Mouse (Mus musculus) embryonic facial prominence, embryonic 14.5 days (tissue): ENCODE data around the gene Ost4. TPM values are rescaled to one million over a fixed set of nuclear protein-coding genes. Genes with fewer than 3 reads are reported as not detected.

Source experiments
- ATAC-seq: fragments of 200-750 bp; cut with Nextera tagmentation; 2 replicates; pipeline ENCODE4 v1.8.0; 2017; ENCODE audit warnings: low read depth, moderate number of reproducible peaks, moderate TSS enrichment
- DNase-seq: peaks from one replicate; pipeline ENCODE4 v3.0.0-alpha.2; 2015; ENCODE audit warnings: low spot score
- H3K27ac ChIP-seq: fragments of 300-500 bp; sonication (generic); replicated peaks from 2 replicates; pipeline ENCODE4 v1.5.1; 2014; ENCODE audit warnings: low read depth, mild to moderate bottlenecking, low read length, moderate library complexity
- H3K27me3 ChIP-seq: fragments of 300-500 bp; sonication (generic); replicated peaks from 2 replicates; pipeline ENCODE4 v1.6.1; 2014; ENCODE audit warnings: low read length; ENCODE audit not compliant: control insufficient read depth, insufficient read depth
- H3K36me3 ChIP-seq: fragments of 300-500 bp; sonication (generic); 2 replicates; pipeline ENCODE4 v1.6.1; 2014; ENCODE audit warnings: low read length, mixed read lengths; ENCODE audit not compliant: control insufficient read depth, insufficient read depth
- H3K4me1 ChIP-seq: fragments of 300-500 bp; sonication (generic); 2 replicates; pipeline ENCODE4 v1.6.1; 2014; ENCODE audit warnings: antibody characterized with exemption, low read length; ENCODE audit not compliant: control insufficient read depth, insufficient read depth
- H3K4me2 ChIP-seq: fragments of 300-500 bp; sonication (generic); 2 replicates; pipeline ENCODE4 v1.6.1; 2014; ENCODE audit warnings: low read depth, mild to moderate bottlenecking, low read length, moderate library complexity, mixed read lengths
- H3K4me3 ChIP-seq: fragments of 300-500 bp; sonication (generic); 2 replicates; pipeline ENCODE4 v1.5.1; 2014; ENCODE audit warnings: low read depth, mild to moderate bottlenecking, low read length
- H3K9ac ChIP-seq: fragments of 300-500 bp; sonication (generic); 2 replicates; pipeline ENCODE4 v1.6.1; 2014; ENCODE audit warnings: low read depth, mild to moderate bottlenecking, low read length, moderate library complexity, mixed read lengths
- H3K9me3 ChIP-seq: fragments of 300-500 bp; sonication (generic); 2 replicates; pipeline ENCODE4 v1.6.1; 2016; ENCODE audit warnings: low read length; ENCODE audit not compliant: control insufficient read depth
- WGBS: fragments of 180-500 bp; shearing (Covaris S2); extraction: QIAGEN DNeasy Blood & Tissue Kit; methylation state at CpG from one replicate; pipeline ENCODE4 v1.1.7; 2014; 5-methylcytosine and 5-hydroxymethylcytosine counted together
- polyA plus RNA-seq: library from polyadenylated mRNA; unstranded; fragments of >200 nt; fragmentation: Nextera tagmentation; extraction: Ambion mirVana; gene quantifications from 2 replicates; pipeline ENCODE4 v1.2.1, GENCODE M21; 2014

Gene Ost4
- polyA plus RNA-seq, 1 experiment from 2014 or later = 572 TPM

DNA sequence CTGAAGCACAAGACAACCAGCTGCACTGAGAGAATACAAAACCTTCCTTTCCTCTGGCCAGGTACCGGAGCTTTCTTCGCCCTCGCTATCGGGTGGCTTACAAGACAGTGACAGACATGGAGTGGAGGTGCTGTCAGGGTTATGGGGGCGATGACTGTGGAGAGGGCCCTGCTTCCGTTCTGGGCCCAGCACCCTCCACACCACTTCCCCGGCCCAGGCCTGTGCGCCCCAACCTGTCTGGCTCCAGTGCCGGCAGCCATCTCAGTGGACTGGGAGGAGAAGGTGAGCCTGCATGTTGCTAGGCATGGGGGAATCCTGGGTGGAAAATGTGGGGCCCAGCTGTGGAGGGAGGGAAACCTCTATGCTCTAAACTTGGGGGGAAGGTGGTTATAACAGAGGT is 7.9 kb upstream of the Ost4 start:
- Histone ChIP-seq H3K27ac (peak overlapping the region; percentile 97), H3K9ac (peak overlapping the region; percentile 73), H3K4me2 (peak overlapping the region; percentile 83), H3K27me3 (no peaks in the 10 kb centered on the region), H3K4me3 (peak overlapping the region; percentile 58), H3K36me3 (peaks cover 37% of the 10 kb centered on the region), H3K9me3 (no peaks in the 10 kb centered on the region), H3K4me1 (peaks cover 31% of the 10 kb centered on the region)
- WGBS = 37% methylated on average over 6 of the region's 9 CpGs
- no peak for DNase-seq
- ATAC-seq = no peak; the same call in 1 of the 2 replicates

DNA sequence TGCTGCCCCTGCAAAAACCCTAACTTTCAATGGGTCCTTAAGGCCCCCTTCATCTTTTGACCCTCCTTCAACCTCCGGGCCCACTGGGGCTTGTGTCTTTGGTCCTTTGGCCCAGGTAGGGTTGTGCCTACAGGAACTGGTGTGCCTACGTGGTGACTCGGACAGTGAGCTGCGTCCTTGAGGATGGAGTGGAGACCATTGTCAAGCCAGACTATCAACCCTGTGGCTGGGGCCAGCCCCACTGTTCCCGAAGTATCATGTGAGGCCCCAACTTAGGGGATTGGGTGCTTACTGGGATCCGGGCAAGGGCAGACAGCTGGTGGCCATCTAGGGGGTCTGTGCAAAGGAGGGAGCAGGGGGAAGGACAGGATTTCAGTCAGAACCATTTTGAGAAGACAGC is 7.3 kb upstream of the Ost4 start:
- peak overlapping the region; percentile 58 for H3K4me3 ChIP-seq

DNA sequence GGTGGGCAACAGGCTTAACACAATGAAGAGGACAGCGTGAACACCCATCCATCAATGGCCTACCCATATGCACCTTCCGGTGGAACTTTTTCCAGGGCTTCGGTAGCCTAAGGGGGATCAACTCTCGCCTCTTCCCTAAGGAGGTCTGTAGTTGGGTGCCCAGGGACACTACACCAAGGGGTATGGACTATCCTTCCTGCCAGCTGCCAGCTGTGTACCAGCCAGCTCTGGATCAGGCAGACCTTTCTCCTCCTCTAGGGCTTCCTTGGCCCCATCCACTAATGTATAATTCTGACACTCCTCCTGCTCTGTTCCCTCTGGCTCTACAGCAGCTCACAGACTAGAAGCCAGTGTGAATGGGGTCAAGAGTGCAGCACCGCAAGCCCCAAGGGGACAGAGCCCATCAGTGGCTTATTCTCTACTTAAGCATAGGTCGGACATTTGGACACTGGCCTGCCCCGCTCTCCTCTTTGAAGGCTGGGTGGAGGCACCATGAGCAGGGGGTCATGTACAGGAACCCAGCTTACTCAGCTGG is 6.6 kb upstream of the Ost4 start:
- H3K4me3 ChIP-seq = peak overlapping the region; percentile 58
- H3K9ac ChIP-seq = peak overlapping the region; percentile 73
- peaks cover 24% of the 10 kb centered on the region for H3K36me3 ChIP-seq
- no peak for DNase-seq
- H3K4me2 ChIP-seq = peak overlapping the region; percentile 83
- no peaks in the 10 kb centered on the region for H3K27me3 ChIP-seq
- peaks cover 42% of the 10 kb centered on the region for H3K4me1 ChIP-seq
- WGBS = 14% methylated on average over 7 of the region's 7 CpGs
- ATAC-seq = no peak
- no peaks in the 10 kb centered on the region for H3K9me3 ChIP-seq
- peak overlapping the region; percentile 97 for H3K27ac ChIP-seq

More for the DNA sequence above, 7.3 kb upstream of the Ost4 start:
- Histone ChIP-seq H3K27me3 (no peaks in the 10 kb centered on the region), H3K27ac (peak overlapping the region; percentile 97), H3K9me3 (no peaks in the 10 kb centered on the region), H3K4me1 (peaks cover 36% of the 10 kb centered on the region), H3K36me3 (peaks cover 31% of the 10 kb centered on the region), H3K9ac (peak overlapping the region; percentile 73), H3K4me2 (peak overlapping the region; percentile 83)
- ATAC-seq (no peak), DNase-seq (no peak)
- WGBS = 31% methylated on average over 6 of the region's 6 CpGs

DNA sequence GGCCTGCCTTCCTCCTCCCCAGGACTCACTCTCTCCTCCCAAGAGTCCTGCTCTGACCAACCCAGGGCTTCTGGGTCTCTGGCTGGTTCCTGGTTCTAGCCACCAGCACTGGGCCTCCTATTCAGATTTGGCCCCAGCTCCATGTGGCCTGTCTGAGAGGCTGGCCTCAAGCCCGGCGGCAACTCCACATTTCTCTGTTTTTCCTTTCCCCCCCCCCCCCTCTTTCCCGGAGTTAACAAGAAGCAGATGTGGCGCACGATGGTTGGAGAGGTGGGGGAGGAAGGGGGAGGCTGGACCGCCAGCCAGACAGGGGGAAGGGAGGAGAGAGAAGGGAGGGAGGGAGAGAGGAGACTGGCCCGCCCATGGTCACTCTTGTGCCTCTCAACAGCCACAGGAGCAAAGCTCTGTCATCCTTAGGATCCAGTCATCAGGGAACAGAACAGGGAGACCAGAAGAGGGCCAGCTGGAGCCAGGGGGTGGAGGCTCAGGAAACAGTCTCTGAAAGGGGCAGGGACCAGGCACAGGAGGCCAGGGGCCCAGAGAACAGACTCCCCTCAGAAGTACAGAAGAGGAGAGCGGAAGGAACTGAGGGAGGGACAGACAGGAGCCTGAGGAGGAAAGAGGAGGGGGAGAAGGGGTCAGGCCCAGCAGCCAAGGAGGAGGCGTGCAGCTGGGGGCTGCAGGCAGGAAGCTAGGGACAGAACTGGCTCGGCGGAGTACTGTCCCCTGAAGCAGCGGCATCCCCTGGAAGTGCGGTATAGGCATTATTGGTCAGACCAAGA is 5.7 kb upstream of the Ost4 start, which contains the start of gene Emilin1:
Emilin1 (plus strand) TSS at position 343 of the 782 bp plus-strand sequence.
- Histone ChIP-seq H3K27me3 (no peaks in the 10 kb centered on the region), H3K4me1 (peaks cover 51% of the 10 kb centered on the region), H3K4me2 (peak within 1 kb of the TSS; percentile 83), H3K4me3 (peak within 1 kb of the TSS; percentile 58), H3K36me3 (peaks cover 15% of the 10 kb centered on the region), H3K27ac (peak within 1 kb of the TSS; percentile 97), H3K9ac (peak within 1 kb of the TSS; percentile 73), H3K9me3 (no peaks in the 10 kb centered on the region)
- peak; percentile 64 for ATAC-seq
- WGBS = 8% methylated on average over 13 of the region's 13 CpGs
- peak; percentile 95 for DNase-seq

DNA sequence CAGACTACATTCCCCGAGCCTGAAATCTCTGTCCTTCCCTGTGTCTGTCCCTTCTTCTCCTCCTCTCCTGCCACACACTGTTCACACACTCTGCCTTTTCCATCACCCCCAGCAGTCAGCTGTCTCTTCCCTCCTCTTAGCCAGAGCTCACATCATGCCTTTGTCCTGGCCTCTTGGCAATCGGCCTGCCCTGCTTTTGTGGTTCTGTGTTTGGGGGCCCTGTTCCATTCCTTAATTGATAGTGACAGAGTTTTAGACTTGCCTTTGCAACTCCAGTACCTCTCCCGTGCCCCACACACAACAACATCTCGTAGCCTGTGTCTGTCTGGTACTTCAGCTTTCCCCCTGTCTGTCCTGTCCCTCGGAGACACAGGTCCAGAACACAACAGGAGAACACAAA is 4.6 kb upstream of the Ost4 start:
- H3K9me3 ChIP-seq = no peaks in the 10 kb centered on the region
- no peak for DNase-seq

DNA sequence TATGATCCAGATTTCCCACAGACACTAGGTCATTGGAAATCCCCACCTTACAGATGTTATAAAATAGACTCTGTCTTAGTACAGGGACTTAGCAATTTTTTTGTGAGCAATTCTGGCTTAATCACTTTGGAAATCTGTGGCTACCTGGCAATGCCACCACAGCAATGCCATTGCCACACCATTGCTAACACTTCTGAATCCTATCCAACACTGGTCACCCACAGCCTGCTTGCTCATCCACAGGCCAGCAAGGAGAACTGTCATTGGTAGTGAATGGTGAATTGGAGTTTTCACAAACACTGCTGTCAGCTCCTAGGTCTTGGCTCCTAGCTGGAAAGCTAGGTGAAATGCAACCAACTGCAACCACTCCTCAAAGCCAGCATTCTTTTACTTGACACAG is 2.9 kb upstream of the Ost4 start:
- Histone ChIP-seq H3K9me3 (no peaks in the 10 kb centered on the region), H3K4me3 (no peak overlapping the region), H3K27me3 (no peaks in the 10 kb centered on the region), H3K9ac (no peak overlapping the region), H3K27ac (peak overlapping the region; percentile 97), H3K4me1 (peaks cover 55% of the 10 kb centered on the region), H3K36me3 (peaks cover 7% of the 10 kb centered on the region), H3K4me2 (no peak overlapping the region)
- ATAC-seq = no peak
- DNase-seq = no peak

More for the DNA sequence above, 4.6 kb upstream of the Ost4 start:
- H3K27ac ChIP-seq = peak overlapping the region; percentile 97
- no peaks in the 10 kb centered on the region for H3K27me3 ChIP-seq
- peaks cover 55% of the 10 kb centered on the region for H3K4me1 ChIP-seq
- peak overlapping the region; percentile 83; the same call in 1 of the 2 replicates for H3K4me2 ChIP-seq
- ATAC-seq = no peak
- 27% methylated on average over 5 of the region's 5 CpGs for WGBS
- H3K4me3 ChIP-seq = no peak overlapping the region
- H3K36me3 ChIP-seq = peaks cover 4% of the 10 kb centered on the region
- 0 out of 2 replicates have a peak overlapping the region, but pooled peaks have one; percentile 73 for H3K9ac ChIP-seq

DNA sequence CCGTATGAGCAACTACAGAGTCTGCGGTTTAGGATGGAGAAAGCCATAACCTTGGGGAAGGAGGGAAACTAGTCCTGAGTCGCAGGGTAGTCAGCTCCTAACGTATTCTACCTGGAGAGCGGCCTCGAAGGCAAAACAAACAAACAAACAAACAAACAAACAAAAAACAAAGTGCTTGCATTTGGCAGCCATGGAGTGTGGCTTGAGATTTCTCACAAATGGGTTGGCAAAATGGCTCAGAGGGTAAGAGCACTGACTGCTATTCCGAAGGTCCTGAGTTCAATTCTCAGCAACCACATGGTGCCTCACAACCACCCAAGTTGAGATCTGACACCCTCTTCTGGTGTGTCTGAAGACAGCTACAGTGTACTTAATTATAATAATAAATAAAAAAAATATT is 2.3 kb upstream of the Ost4 start:
- Histone ChIP-seq H3K9me3 (no peaks in the 10 kb centered on the region), H3K4me3 (no peak overlapping the region), H3K27me3 (no peaks in the 10 kb centered on the region), H3K36me3 (peaks cover 13% of the 10 kb centered on the region), H3K4me1 (peaks cover 55% of the 10 kb centered on the region), H3K27ac (peak overlapping the region; percentile 97), H3K9ac (no peak overlapping the region), H3K4me2 (no peak overlapping the region)
- ATAC-seq (no peak), DNase-seq (no peak)
- WGBS = 73% methylated on average over 7 of the region's 7 CpGs

DNA sequence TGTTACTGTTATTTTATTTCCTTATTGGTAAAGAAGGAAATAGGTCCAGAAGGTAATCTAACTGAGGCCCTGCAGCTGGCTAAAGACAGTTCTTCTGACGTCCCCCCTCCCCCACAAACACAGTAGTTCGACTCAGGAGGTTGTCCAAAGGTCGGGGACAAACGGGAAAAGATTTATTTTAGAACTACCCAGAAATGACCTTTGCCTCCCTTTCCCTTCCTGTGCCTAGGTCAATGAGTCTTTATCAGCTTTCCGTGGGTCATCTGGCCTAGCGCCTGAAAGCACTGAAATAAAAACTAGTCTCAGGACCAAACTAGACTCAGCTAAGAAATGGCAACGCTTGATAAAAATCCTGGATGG is 1.7 kb upstream of the Ost4 start:
- Histone ChIP-seq H3K36me3 (peaks cover 19% of the 10 kb centered on the region), H3K4me1 (peaks cover 55% of the 10 kb centered on the region), H3K9me3 (no peaks in the 10 kb centered on the region), H3K9ac (no peak overlapping the region), H3K27me3 (no peaks in the 10 kb centered on the region), H3K4me3 (no peak overlapping the region), H3K4me2 (peak overlapping the region; percentile 96), H3K27ac (peak overlapping the region; percentile 97)
- DNase-seq = no peak
- WGBS = 25% methylated on average over 7 of the region's 7 CpGs
- no peak for ATAC-seq
